Mouse (Mus musculus) thymus, adult 2 months (tissue): ENCODE data around the gene Arhgef28.

Experiments used
- CTCF ChIP-seq: fragments of 200-500 bp; IDR thresholded peaks from 2 replicates; pipeline ENCODE4 v1.5.1; 2012; ENCODE audit warnings: mild to moderate bottlenecking, control low read depth, low read length, moderate library complexity, borderline replicate concordance; ENCODE audit not compliant: control insufficient read depth, poor library complexity, insufficient read depth; ENCODE audit errors: extremely low read depth
- POLR2A ChIP-seq: fragments of 200-500 bp; IDR thresholded peaks from 2 replicates; pipeline ENCODE4 v1.6.1; 2012; ENCODE audit warnings: mild to moderate bottlenecking, low read length, control low read depth, moderate library complexity; ENCODE audit not compliant: control insufficient read depth, poor library complexity, insufficient read depth; ENCODE audit errors: extremely low read depth

DNA sequence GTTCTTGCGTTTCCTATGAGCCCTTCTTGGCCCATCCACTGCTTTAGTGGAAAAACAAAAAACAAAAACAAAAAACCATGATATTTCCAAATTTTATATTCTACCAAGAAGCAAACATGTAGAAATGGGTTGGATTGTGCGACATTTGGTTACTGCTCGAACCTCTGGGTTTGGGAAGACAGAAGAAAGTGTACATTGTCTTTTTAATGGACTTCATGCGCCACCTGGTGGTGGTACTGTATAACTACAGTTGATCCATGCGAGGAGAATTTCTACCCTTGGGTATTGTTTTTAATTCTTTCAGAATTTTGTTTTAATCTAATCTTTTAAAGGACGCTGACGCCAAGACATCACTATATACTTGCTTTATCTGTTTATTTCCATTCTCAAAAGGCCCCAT is 268.3 kb downstream of the Arhgef28 start:
- TF ChIP-seq CTCF = no peak
- TF ChIP-seq POLR2A = no peak
